Mouse (Mus musculus) cerebellum, adult 8-10 months (tissue): ENCODE results near the gene Slc44a1.

Experiments used
- DNase-seq: peaks from one replicate; pipeline ENCODE4 v3.0.0; 2022

Slc44a1 gene

DNA sequence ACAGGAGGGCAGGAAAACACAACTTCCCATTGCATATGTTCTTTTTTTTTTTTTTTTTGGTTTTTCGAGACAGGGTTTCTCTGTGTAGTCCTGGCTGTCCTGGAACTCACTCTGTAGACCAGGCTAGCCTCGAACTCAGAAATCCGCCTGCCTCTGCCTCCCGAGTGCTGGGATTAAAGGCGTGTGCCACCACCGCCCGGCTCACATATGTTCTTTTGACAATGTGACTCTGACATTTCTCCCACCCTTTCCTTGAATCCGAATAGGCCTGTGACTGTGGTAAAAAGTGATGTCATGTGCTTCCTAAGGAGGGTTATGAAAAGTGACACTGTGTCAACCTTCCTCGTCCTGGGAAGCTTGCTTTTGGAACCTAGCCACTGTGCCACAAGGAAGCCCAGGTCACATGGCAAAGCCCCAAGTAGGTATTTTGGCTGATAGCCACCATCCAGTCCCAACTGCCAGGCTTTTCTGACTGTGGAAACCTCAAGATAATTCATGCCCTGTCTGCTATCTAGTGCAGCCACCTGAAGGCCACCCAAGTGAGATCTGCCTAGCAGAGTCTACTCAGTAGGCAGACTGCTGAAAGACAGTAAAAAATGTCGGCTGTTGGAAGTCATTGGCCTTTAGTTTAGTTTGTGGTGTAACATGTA, 8.5 kb upstream of the Slc44a1 start:
- no peak for DNase-seq

- no peak for DNase-seq
These were observed 3.0 kb upstream of the Slc44a1 start for GRCm38 (mm10) chr4:53437110-53437755.

DNA sequence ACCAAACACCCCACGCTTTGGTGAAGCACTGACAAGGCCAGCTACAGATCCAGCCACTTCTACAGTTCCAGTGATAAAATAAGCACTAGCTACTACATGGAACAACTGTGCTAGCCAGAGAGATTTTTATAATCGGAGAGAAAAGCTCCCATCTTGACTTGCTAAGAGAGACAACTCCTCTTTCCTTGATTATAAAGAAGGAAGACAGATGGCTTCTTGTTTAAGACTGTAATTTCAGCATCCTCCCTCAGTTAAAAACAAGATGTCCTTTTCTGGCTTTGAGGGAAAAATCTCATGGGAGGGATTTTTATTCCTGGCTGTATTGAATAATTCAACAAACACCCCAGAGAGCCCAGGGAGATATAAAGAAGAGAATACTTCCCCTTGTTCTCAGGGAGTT, 1.8 kb upstream of the Slc44a1 start:
- no peak for DNase-seq

DNA sequence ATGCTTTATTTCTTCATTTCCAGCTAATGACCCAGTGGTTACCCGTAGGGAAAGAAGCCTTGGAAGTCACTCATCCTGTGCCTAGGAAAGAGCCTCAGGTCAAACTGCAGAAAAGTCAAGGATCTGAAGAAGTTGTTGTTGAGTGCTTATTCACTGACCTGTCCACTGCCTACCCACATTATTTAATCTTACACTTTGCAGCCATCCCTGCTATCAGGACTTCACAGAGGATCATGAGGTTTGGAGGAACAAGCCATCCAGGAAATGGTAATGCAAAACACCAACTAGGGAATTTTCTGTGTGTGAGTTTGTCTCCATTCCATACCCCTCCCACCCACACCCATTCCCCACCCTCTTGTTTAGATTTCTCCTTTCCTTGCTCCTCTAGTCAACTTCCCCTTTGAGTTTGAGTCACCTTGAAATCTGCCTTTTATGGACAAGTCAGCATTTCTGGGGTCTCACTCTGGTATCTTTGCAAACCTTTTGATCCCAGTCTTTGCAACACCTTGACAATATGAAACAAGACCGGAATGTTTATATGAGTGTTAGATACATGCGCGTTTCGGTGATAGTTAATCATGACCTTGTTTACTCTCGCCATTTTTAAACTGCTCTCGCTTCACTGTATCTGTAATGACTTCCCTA, 1.3 kb upstream of the Slc44a1 start:
- no peak for DNase-seq

- no peak for DNase-seq
These were observed 590 bp upstream of the Slc44a1 start for GRCm38 (mm10) chr4:53439636-53440009.

- DNase-seq: peak; percentile 72
These were observed 781 bp downstream of the Slc44a1 start for GRCm38 (mm10) chr4:53440816-53441571.

GRCm38 (mm10) chr4:53441683-53442082, 1.5 kb downstream of the Slc44a1 start:
- no peak for DNase-seq

DNA sequence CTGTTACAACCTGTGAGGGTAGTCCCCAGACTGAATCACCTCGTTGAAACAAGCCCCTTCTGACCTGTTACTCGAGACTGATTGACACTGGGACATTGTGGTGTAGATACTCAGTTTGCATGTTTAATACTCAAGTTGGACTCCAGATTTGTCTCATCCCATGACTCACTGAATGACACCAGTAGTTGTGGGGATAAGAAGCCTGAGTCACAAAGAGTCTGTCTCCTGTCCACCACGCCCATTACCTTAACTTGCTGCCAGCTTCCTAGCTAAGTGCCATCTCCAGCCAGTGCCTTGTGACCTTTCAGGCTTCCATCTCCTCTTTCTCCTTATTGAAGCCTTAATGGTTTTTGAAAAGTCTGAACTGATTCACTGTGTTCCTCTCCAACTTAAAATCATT, 6.0 kb downstream of the Slc44a1 start:
- no peak for DNase-seq

GRCm38 (mm10) chr4:53447773-53448172, 7.6 kb downstream of the Slc44a1 start:
- DNase-seq: no peak

GRCm38 (mm10) chr4:53450736-53451135, 10.5 kb downstream of the Slc44a1 start:
- no peak for DNase-seq

GRCm38 (mm10) chr4:53451887-53452286, 11.7 kb downstream of the Slc44a1 start:
- no peak for DNase-seq

DNA sequence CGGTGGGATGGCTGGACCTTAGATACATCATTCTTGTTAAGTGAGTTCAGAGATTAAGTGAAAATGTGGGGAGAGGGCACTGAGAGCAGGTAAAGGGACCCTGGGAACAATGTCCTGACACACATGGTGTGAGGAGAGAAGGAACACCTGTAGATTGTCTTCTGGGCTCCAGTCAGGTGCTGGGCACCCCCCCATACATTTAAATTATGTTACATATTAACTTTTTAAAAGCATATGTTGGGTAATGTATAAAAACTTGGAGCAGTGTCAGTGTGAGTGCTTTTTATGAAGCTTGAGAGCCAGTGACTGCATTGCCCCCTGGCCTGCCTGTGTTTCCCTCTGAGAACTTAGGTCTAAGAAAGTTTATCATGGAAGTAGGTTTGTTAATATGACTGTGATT, 12.2 kb downstream of the Slc44a1 start:
- DNase-seq: no peak

GRCm38 (mm10) chr4:53452976-53453889, 13.0 kb downstream of the Slc44a1 start:
- DNase-seq: no peak

- DNase-seq: no peak
These were observed 15.7 kb downstream of the Slc44a1 start for GRCm38 (mm10) chr4:53455885-53456284.

DNA sequence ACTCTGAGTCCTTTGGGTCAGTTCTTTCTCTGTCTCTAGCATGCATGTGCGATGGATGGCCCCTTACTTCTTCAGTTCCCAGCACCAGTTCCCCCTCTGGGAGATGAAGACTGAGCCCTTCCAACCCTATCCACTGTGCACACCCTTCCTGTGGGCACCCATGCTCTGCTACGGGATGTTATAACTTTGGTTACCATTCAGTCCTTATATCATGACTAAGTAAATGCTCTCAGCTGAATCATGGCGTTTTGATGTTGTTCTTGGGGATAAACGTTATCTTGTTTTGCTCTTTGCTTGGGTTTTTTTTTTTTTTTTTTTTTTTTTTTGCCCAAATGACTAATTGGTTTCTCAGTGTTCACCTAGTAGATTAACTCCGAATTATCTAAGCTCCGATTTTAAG, 16.4 kb downstream of the Slc44a1 start:
- DNase-seq: no peak

DNA sequence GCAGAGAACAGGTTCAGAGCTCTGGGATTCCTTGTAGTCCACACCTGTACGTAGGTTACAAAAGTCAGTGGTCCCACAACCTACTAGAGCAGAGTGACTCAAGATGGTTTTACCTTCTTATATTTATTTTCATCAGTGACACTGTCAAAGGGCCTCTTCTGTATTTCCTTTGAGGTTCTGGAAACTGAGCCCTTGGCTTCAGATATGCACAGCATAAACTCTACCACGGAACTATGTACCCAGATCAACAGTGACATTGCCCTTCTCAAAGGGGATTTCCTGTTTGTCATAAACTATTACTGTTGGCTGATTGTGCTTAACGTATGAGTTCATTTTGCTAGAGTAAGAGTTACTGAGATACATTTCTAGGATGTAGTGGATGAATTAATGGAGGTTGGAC, 18.3 kb downstream of the Slc44a1 start:
- no peak for DNase-seq

GRCm38 (mm10) chr4:53459697-53460096, 19.5 kb downstream of the Slc44a1 start:
- no peak for DNase-seq

DNA sequence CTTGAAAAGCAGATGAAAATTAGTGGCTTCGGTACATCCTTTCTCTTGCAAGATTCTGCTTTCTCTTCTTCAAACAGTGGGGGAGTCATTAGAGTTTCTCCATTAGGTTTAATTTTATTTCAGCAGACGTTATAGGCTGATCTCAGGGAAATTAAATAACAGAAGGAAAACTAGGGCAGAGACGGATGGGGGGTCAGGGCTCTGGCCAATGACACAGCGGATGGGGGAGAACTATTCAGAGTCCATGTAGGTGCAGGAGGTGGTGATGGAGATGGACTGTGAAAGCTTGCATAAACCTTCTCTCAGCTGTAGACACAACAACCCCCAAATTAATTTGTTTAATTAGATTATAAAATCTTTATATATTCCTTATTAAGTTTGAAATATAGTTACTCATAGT, 20.8 kb downstream of the Slc44a1 start:
- DNase-seq: peak; percentile 64

DNA sequence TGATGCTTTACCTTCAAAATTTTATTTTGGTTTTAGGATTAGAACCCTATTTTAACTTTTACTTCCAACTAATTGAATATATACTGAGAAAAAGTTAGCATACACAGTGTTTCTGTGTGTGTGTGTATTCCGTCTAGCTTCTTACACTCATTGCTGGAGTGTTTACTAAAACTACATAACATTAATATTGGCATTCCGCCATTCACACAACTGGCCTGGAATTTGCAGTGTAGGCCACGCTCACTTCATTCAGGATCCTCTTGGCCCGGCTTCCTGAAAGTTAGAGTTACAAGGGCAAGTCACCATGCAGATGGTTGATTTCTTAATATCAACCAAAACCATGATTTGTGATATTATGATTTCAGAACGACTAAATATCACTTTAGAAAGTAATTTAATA, 21.9 kb downstream of the Slc44a1 start:
- DNase-seq: no peak

GRCm38 (mm10) chr4:53462505-53463251, 22.5 kb downstream of the Slc44a1 start:
- no peak for DNase-seq

GRCm38 (mm10) chr4:53465887-53466286, 25.7 kb downstream of the Slc44a1 start:
- no peak for DNase-seq

- DNase-seq: no peak
These were observed 28.8 kb downstream of the Slc44a1 start for GRCm38 (mm10) chr4:53469007-53469406.
